Mouse (Mus musculus) kidney, postnatal 4 days (tissue): ENCODE data around the gene Pilrb2.
"Not testable (repeated sequence)": the region's sequence is repeated elsewhere in the genome, so short reads cannot be mapped to it uniquely, and the experiment has no call there.

Experiments used
- DNase-seq, 2 experiments: peaks; one replicate each; pipeline ENCODE4 v3.0.0; 2021; ENCODE audit warnings: mixed read lengths in 2 of 2

Pilrb2 gene

DNA sequence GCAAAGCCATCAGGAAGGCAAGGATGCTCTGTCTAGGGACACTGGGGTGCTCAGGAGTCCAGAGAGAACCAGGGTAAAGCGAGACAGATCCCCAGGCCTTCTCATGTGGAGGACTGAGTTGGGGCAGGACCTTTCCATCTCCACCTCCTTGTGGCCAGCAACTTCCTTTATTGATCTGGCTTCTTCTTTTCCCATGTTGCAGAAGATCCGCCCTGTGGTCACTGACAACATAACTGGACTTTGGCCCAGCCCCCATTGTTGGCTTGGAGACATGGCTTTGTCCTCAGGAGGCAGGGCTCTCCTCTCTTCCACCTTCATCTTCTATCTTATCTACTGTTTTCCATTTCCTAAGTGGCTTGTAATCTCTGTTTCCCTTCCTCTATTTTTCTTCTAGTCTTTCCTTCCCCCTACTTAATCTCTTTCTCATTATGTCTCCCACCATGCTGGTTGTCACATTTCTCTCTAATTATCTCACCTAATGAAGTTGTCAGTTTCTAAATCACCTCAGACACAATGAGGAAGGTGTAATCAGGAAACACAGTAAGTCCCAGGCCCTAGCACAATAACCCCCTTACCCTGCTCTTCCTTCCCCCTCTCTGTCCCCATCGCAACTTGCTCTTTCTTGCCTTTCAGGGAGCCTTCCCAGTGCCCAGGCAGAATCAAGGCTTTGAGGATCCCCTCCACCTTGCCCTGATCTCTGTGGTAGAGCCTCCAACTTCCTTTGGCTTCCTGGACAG lies at the start of gene Pilrb2:
Gene Pilrb2, minus strand, starts transcription at position 172 of the 737 bp plus-strand sequence.
- DNase-seq, result not testable (repeated sequence)

DNA sequence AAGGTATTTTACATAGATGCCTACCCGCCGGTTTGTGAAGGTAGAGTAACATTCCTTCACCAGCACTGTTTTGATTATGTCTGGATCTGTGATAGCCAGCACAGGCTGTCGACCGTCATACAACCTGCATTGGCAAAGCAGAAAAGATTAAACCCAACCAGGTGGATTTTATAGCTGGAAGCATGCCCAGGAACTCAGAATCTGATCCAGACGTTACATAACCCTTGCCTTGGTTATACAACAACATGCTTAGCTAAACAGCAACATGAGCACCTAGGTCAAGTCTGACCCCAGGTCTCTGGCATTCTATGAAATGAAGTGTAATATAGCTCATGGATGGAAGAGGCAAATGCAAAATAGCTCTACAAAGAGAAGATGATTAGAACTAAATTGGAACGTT lies 43.9 kb upstream of the Pilrb2 start:
- DNase-seq, result peak in 1 of 2 experiments; percentile 7

DNA sequence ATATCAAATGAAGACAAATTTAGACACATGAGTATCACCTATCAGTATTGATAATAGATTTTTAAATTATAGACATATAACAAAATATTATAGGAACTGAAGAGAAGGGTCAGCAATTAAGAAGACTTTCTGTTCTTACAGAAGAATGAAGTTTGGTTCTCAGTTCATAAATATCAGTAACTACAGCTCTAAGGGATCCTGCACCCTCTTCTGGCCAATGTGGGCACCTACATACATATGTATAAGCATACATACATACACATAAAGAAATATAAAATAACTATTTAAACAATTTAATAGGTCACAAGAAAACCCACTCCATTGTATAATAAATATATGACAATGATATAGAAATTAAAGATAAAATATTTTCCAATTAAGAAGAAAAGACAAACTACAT lies 42.9 kb upstream of the Pilrb2 start:
- no peak for DNase-seq

DNA sequence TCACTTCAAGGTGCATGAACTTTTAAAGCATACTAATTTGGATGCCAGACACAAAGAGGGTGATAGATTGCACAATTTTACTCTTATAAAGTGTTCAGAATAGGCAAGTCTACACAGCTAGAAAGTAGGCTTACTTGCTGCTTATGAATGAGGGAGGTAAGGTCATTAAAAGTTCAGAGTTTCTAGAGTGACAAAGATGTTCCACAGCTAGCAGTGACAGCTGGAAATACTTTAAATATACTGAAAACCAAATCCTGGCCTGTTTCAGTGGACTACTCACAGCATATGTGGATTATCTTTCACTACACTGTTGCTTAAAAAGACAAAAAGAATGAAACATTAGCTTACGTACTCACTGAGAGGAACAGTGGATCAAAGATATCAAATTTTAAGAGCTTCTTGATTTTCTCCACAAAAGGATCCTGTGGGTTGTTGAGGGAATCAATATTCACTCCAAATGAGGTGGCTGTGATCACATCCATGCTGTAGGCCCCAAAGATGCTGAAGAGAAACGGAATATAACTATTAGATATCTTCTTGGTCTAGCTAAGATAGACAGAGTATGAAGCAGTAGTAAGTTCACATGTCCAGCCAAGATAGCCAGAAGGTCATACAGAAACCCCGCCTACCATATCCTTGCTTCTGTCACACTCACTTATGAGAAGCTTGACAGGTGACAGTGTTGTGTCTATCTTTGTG lies 38.1 kb upstream of the Pilrb2 start:
- no peak for DNase-seq

DNA sequence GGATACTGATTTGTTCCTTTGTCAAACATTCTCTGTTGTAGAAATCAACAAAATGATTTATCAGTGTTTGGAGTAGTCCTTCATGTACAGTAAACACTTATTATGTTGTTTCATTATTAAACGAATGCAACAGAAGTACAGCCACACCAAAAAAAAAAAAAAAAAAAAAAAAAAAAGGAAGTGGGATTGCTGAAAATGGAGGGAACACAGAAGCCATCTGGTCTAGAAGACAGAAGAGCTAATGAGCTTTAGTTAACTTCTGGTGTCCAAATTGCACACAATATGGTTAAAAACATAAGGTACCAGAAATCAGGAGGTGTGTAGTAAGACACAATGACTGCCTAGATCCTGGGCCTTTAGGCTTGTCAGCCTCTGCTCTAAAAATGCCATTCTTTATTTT lies 26.2 kb upstream of the Pilrb2 start:
- no peak for DNase-seq

DNA sequence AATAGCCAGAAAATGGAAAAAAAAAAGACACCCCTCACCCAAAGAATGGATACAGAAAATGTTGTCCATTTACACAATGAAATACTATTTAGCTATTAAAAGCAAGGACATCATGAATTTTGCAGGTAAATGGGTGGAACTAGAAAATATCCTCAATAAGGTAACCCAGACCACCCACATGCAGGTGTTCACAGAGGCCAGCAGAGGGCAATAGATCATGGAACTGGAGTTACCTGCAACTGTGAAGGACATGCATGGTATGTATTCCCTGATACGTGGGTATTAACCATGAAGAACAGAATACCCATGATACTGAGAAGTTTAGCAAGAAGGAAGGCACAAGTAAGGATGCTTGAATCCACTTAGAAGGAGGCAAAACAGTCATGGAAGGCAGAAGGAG lies 21.3 kb upstream of the Pilrb2 start:
- no peak for DNase-seq

DNA sequence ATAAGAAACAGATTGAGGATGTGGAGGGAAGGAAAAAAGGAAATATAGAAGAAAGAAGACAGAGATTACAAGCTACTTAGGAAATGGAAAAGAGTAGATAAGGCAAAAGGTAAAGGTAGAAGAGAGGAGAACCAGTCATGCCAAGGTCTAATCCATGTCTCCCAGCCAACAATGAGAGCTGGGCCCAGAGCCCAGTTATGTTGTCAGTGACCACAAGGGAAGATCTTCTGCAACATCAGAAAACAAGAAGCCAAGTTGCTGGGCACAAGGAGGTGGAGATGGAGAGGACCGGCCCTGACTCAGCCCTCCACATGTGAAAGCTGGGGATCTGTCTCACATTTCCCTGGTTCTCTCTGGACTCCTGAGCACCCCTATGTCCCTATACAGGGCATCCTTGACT lies 16.1 kb upstream of the Pilrb2 start:
- DNase-seq, result no peak

DNA sequence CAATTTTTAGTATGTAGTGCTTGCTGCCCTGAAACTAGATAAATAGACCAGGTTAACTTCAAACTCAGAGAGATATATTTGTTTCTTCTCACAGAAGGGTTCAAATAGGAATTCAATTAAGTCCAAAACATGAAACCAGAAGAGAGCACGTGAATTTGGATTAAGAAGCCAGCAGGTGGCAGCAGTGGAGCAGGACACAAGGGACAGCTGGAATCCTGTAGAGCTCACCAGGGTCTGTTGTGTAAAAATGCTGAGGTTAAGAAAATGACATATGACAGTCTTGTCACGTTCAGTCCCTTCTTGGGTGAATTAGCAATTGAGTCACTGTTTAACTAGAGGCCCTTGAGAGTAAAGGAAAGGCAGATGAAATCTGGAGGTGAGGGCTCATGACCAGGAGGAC lies 14.3 kb upstream of the Pilrb2 start:
- DNase-seq, result peak; percentile 78 to 84

DNA sequence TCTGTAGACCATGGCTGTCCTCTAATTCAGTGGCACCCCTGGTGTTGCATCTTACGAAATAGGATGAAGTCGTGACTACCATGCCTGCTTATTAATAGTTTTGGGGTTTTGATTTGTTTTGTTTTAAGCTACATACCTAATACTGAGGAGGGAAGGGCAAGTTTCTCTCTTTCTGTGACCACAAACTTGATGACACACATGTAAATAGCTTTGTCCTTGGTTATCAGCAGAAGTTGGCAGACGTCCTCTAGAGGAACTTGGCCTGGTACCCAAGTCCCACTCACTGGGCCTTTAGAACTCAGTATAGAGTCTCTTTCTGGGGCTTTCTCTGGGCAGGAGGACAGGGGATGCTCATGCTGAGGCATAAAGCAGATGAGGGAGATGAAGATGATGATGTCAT lies 11.7 kb upstream of the Pilrb2 start:
- DNase-seq, result no peak

DNA sequence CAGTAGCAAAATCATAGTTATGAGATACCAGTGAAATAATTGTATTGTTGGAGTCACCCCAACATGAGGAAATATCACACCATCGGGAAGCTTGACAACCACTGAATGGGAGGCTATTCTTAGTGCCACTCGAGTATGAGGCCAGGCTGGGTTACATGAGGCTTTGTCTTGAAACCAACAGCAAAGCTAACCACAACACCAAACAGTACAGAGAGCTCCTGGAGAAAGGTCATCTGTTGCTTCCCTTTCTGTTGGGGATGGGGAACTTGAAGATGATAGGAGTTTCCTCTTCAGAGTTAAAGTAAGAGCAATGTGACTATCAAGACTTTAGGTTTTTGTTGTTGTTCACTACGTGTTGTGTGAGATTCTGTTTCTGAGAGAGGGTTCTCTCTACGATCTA lies 11.3 kb upstream of the Pilrb2 start:
- no peak for DNase-seq

DNA sequence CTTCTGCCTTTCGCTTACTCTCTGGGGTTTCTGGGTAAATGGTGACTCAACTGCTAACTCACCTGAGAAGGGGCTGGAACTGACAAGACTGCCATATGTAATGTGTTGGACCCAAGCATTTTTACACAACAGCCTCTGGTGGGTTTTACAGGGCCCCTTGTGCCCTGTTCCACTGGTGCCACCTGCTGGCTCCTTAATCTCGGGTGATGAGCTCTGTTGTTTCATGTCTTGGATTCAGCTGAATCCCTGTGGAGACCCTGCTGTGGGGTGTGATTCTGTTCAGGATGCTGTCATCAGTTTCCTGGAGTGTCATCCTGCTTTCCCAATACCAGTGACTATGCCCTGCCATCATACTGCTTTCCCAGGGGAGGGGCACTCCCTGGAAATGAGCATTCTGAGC lies 6.2 kb upstream of the Pilrb2 start:
- DNase-seq, result peak; percentile 71 to 73

DNA sequence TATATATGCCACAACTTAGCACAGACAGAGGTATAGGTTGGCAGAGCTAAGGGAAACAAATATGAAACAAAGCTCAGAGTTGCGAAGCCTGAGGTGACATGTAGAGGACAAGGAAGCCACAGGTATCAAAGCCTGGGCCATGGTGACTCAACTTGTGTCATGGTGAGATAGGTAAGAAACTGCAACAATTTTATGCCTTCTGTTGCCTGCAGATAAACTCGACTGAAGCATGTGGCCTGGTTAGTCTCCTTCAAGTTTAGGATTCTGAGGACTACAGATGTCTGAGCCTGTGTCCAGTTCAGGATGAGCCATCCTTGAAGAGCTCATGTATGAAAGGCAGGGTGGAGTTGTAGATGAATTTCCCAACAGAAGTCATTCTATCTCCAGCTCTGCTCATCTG lies 3.4 kb upstream of the Pilrb2 start:
- no peak for DNase-seq

DNA sequence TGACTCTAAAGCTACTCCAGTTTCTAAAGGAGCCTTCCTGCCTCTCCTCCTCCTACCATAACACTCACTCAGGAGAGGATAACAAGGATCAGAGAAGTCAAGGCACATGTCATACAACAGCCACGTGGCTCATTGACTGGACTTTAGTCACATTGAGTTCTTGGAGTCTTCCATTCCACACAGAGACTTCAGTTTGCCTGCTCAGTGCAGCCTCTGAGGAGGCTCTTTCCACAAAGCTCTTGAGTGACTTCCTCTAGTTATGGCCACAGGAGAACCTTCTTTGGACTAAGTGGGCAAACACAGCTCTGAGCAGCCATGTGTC lies 727 bp upstream of the Pilrb2 start:
- DNase-seq, result not testable (repeated sequence)

DNA sequence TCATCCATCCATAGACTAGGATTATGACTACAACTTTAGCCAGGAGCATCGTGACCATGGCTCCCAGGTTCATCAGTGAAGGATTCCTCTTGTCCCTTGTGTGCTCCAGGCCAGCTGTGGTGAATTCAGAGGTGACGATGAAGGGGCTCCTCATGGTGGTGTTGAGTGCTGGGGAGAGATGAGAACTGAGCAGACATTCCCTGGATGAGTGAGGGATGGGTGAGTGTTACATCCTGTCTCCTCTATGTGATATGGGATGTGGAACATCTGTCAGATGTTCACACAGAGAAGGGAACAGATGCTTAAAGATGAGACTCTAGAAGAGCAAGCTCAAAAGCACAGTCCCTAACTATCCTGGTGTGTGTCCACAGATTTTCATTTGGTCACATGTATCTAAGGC lies 3.0 kb downstream of the Pilrb2 start:
- not testable (repeated sequence) for DNase-seq

DNA sequence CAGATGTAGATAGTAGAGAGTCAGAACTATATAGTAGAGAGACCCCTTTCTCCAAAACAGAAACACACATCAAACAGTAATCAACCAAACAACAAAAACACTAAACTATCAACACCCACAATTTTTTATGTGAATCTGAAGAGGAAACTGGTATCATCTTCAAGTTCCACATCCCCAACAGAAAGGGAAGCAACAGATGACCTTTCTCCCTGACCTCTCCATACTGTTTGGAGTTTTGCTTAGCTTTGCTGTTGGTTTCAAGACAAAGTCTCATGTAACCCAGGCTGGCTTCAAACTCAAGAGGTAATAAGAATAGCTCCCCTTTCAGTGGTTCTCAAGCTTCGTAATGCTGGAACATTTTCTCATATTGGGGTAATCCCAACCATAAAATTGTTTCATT lies 7.6 kb downstream of the Pilrb2 start:
- not testable (repeated sequence) for DNase-seq

DNA sequence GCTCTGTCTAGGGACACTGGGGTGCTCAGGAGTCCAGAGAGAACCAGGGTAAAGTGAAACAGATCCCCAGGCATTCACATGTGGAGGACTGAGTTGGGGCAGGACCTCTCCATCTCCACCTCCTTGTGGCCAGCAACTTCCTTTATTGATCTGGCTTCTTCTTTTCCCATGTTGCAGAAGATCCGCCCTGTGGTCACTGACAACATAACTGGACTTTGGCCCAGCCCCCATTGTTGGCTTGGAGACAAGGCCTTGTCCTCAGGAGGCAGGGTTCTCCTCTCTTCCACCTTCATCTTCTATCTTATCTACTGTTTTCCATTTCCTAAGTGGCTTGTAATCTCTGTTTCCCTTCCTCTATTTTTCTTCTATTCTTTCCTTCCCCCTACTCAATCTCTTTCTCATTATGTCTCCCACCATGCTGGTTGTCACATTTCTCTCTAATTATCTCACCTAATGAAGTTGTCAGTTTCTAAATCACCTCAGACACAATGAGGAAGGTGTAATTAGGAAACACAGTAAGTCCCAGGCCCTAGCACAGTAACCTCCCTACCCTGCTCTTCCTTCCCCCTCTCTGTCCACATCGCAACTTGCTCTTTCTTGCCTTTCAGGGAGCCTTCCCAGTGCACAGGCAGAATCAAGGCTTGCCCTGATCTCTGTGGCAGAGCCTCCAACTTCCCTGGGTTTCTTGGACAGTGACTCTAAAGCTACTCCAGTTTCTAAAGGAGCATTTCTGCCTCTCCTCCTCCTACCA lies 13.5 kb downstream of the Pilrb2 start, which contains the start of gene Pilrb1:
Gene Pilrb1, minus strand, starts transcription at position 147 of the 751 bp plus-strand sequence.
- not testable (repeated sequence) for DNase-seq

DNA sequence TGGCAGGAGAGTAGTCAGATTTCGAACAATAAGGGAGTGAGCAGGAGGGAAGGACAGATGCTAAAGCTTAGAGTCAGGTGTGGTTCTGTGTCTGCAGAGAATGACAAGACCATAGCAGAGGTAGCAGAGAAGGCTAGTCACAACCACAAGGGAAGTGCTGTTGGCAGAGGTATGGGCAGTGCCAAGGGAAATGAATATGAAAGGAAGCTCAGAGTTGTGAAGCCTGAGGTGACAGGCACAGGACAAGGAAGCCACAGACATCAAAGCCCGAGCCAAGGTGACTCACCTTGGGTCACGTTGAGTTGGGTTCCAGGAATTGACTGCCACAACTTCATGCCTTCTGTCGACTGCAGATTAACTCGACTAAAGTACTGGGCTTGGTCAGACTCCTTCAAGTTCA lies 14.7 kb downstream of the Pilrb2 start:
- DNase-seq, result peak in 1 of 2 experiments; percentile 15

DNA sequence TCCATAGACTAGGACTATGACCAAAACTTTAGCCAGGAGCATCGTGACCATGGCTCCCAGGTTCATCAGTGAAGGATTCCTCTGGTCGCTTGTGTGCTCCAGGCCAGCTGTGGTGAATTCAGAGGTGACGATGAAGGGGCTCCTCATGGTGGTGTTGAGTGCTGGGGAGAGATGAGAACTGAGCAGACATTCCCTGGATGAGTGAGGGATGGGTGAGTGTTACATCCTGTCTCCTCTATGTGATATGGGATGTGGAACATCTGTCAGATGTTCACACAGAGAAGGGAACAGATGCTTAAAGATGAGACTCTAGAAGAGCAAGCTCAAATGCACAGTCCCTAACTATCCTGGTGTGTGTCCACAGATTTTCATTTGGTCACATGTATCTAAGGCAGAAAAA lies 16.7 kb downstream of the Pilrb2 start:
- DNase-seq, result not testable (repeated sequence)

DNA sequence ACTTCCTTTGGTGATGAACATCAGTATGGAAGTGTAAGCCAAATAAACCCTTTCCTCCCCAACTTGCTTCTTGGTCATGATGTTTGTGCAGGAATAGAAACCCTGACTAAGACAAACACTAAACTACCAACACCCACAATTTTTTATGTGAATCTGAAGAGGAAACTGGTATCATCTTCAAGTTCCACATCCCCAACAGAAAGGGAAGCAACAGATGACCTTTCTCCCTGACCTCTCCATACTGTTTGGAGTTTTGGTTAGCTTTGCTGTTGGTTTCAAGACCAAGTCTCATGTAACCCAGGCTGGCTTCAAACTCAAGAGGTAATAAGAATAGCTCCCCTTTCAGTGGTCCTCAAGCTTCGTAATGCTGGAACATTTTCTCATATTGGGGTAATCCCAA lies 21.3 kb downstream of the Pilrb2 start:
- not testable (repeated sequence) for DNase-seq

DNA sequence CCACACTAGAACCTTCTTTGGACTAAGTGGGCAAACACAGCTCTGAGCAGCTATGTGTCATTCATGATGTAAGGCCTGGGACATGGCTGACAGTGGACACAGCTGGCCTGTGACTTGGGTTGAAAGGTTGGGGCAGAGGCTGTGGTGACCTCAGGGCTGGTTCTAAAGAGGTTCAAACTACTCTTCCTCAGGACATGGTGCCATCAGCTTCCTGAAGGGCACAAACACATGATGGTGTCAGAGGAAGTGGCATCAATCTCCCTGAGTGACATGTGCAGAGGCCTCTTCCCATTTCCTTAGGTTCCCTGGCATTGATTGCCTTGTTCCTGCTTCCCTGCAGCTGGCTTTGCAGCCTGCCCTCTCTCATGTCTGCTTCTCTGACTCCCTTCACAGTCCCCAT lies 34.5 kb downstream of the Pilrb2 start:
- not testable (repeated sequence) for DNase-seq

DNA sequence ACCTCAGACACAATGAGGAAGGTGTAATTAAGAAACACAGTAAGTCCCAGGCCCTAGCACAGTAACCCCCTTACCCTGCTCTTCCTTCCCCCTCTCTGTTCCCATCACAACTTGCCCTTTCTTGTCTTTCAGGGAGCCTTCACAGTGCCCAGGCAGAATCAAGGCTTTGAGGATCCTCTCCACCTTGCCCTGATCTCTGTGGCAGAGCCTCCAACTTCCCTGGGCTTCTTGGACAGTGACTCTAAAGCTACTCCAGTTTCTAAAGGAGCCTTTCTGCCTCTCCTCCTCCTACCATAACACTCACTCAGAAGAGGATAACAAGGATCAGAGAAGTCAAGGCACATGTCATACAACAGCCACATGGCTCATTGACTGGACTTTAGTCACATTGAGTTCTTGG lies 35.0 kb downstream of the Pilrb2 start:
- no peak for DNase-seq

DNA sequence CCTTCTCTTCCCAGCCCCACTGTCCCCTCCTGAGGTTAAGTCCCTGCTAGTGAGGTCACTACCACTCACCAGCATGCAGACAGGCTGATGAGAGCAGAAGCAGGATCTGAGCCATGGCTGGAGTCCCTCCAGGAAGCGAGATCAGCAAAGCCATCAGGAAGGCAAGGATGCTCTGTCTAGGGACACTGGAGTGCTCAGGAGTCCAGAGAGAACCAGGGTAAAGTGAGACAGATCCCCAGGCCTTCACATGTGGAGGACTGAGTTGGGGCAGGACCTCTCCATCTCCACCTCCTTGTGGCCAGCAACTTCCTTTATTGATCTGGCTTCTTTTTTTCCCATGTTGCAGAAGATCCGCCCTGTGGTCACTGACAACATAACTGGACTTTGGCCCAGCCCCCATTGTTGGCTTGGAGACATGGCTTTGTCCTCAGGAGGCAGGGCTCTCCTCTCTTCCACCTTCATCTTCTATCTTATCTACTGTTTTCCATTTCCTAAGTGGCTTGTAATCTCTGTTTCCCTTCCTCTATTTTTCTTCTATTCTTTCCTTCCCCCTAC lies 35.6 kb downstream of the Pilrb2 start, which contains the start of gene Pilra:
Gene Pilra, minus strand, starts transcription at position 316 of the 555 bp plus-strand sequence.
- DNase-seq, result not testable (repeated sequence)

DNA sequence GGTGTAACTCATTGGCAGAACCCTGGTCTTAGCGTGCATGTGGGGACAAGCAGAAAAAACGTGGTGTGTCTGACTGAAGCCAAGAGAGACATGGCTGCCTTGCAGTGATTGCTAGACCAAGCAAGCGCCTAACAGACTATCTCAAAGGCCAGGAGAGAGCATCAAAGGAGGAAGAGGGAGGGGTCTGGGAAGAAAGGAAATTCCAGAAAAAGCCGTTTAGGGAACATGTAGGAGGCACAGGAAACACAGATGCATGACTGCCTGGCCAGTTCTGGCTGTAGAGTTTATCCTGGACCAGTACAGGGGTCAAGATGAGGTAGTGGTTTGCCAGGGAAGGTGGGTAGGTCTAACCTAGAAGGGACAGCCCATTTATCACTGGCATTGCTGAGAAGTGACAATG lies 38.1 kb downstream of the Pilrb2 start:
- no peak for DNase-seq
